Mouse (Mus musculus) leukemia stem cell, adult 10-12 weeks (primary cell): Measurements from ENCODE around the gene Gm7075. TPM values are rescaled to one million over a fixed set of nuclear protein-coding genes. Genes with fewer than 3 reads are reported as not detected.

ENCODE experiments used
- polyA plus RNA-seq: library from polyadenylated mRNA; stranded (reverse); fragments of >175 nt; gene quantifications from 2 replicates; pipeline ENCODE4 v1.2.3, GENCODE M21; 2012; ENCODE audit warnings: low replicate concordance

Gm7075 gene
- 1.1 TPM in 1 of 2 replicates, not detected in the other for polyA plus RNA-seq

DNA sequence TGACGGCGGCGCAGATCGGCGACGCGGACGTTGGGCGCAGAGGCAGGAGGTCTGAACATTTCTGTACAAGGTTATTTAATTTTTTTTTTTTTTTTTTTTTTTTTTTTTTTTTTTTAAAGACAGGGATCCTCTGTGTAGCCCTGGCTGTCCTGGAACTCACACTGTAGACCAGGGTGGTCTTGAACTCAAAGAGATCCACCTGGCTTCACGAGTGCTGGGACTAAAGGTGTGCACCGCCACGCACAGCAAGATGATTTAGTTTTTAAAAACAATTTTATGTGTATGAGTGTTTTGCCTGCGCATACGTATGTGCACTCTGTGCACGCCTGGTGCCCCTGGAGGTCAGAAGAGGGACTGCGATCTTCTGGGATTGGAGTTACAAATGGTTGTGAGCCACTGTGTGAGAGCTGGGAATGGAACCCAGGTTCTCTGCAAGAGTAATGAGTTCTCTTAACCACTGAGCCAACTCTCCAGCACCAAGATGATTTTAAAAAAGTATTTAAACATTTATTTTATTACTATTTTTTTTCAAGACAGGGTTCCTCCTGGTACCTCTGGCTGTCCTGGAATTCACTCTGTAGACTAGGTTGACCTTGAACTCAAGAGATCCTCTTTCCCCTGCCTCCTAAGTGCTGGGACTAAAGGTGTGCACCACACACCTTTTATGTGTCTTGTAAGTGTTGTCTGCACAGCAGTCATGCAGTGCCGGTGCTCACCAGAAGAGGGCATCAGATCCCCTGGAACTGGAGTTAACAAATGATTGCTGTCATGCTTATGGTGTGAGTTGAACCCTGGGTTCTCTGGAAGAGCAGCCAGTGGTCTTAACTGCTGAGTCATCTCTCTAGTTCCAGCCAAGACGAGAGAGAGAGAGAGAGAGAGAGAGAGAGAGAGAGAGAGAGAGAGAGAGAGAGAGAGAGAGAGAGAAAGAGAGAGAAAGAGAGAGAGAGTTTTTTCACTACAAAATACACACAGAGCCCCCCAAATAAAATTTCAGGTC, at the start of gene Gm7075:
Gene Gm7075 (minus strand): TSS at position 51 of the 997 bp plus-strand sequence.

DNA sequence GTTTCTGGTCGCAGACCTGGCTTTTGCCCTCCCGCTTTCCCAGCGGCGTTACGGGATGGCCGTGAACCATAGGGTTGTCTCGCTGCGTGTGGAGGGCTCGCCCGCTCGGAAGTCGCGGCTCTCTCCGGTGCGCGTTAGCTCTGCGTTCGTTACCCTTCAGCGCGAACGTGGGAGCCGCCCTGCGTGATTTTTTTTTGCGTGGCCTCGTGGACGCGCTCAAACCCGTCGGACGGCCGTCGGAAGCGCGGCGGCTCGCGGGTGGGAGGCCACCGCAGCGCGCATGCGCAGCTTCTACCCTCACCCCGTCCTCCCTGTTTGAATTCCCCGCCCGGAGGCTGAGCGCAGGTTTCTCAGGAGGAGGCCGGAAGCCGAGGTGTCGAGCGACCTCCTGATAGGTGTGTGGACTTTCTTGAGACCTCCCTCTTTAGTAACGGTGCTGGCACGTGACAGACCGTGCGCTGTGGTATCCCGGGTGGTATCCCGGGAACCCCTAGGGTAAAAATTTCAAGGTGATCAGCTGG, 8.3 kb upstream of the Gm7075 start, which contains the start of gene Ctnna3:
Gene Ctnna3 (plus strand): TSS at position 314 of the 521 bp plus-strand sequence.

DNA sequence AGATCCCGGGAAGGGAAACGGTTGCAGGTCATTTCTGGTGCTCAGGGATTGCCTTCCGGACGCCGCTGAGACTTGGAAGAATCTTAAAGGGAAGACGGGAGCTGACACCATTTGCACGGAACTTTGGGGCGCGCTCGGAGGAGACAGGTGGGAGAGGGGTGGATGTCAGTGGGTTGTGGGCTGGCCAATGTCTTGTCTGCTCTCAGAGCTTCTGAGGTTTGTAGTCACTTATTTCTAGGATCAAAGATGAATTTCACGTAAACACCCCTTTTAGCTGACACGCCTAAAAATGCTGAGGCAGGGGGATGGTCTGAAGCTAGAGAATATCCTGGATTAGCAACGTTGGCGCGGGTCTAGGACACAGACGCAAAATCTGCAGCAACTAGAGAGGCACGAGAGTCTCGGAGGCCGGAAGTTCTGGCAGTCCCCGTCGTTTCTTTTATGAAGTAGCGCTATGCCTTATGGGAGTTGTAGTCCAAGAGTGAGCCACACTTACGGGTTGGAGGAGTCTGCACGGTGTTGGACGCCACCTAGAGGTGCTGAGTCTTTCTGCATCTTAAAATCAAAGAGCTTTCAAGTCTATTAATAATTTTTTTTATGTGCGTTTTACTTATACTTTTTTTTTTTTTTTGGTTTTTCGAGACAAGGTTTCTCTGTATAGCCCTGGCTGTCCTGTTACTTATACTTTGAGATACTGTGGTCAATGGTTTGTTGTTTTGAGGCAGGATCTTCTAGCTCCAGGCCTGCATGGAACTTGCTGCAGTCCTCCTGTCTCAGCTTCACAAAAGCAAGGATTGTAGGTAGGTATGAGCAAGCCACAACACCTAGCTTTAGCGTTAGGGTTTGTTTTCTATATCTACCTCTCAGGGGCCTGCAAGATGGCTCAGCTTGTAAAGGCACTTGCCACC, 39.0 kb downstream of the Gm7075 start, which contains the start of gene Dnajc12:
Gene Dnajc12 (plus strand): TSS at position 72 of the 908 bp plus-strand sequence.

DNA sequence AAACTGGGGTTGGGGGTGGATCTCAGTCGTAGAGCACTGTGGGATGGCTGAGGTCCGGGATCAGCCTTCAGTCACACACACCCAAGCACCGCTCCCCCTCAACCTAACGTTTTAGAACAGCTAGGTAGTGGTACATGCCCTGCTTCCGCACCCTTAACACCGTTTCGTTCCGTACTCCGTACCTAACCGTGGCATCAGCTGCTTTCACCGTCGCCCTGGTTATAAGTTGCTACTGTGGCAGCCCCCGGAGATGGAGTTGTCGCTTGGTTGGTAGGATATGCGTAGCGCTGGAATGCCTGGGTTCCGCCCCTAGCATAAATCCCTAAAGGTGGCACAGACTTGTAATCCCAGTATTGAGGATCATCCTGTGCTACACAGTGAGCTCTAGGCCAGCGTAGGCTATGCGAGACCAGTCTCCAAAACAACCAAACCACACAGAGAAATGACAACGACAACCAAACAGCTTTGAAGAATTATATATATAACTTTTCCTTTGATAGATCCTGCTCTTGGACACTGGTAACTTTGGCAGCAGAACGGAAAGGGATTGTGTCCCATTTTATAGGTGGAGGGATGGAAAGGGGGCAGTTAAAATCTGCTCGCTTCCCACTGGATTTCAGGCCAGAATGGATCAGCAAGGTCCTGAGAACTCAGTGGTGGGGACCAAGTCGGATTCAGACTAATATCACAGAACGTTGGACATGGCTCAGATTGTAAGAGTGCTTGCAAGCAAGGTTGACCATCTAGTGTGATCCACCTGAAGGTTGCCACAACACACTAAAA, 39.9 kb downstream of the Gm7075 start, which contains the start of gene Sirt1:
Gene Sirt1 (minus strand): TSS at position 207 of the 783 bp plus-strand sequence.

Other genes with a start within 250 kb of the Gm7075 start
- gene Mypn, start 217.8 kb downstream of the Gm7075 start, polyA plus RNA-seq = not detected in 2 replicates
- gene Herc4, start 178.0 kb downstream of the Gm7075 start, polyA plus RNA-seq = 18.2 and 18.3 TPM in 2 replicates
- 4.5 and 4.8 TPM in 2 replicates for gene Sirt1, start 40.1 kb downstream of the Gm7075 start, polyA plus RNA-seq
- 0.07 and 0.57 TPM in 2 replicates for gene Dnajc12, start 39.3 kb downstream of the Gm7075 start, polyA plus RNA-seq
- gene Ctnna3, start 8.3 kb upstream of the Gm7075 start, polyA plus RNA-seq = not detected in 2 replicates